Mouse (Mus musculus) G1E (cell line): Measurements from ENCODE around the gene Ndc80.

Source experiments
- CTCF ChIP-seq: IDR thresholded peaks from 2 replicates; pipeline ENCODE4 v1.5.1; 2012; ENCODE audit warnings: low read depth, low read length, inconsistent platforms, mixed read lengths
- TAL1 ChIP-seq: conservative IDR thresholded peaks from 2 replicates; pipeline ENCODE4 v1.6.1; 2012; ENCODE audit warnings: low read depth, low read length, inconsistent platforms, mixed read lengths

DNA sequence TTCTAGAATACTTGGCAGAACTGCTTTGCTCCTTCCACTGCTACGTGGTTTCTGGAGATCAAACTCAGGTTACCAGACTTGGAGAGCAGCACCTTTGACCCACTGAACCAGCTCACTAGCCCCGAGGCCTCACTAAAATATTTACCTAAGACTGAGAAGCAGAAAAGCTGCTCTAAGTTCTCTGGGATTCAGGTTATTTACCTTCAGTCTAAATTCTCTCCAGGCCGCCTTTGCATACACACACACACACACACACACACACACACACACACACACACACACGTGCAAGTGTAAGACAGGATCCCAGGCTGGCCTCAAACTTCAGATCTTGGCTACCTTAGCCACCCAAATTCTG lies 35.3 kb downstream of the Ndc80 start:
- TF ChIP-seq CTCF, result no peak
- no peak for TF ChIP-seq TAL1
